Mouse (Mus musculus) brain, embryonic 14.5 days (tissue): Measurements from ENCODE around the gene Bcas3.

Experiments
- CTCF ChIP-seq: fragments of 200-500 bp; IDR thresholded peaks from 2 replicates; pipeline ENCODE4 v1.5.1; 2012; ENCODE audit warnings: inconsistent platforms, mild to moderate bottlenecking, moderate library complexity, borderline replicate concordance; ENCODE audit not compliant: insufficient read depth, insufficient read length; ENCODE audit errors: extremely low read depth
- POLR2A ChIP-seq: fragments of 200-500 bp; IDR thresholded peaks from 2 replicates; pipeline ENCODE4 v1.6.1; 2012; ENCODE audit warnings: mild to moderate bottlenecking, inconsistent platforms, borderline replicate concordance; ENCODE audit not compliant: poor library complexity, insufficient read depth, insufficient read length, severe bottlenecking; ENCODE audit errors: extremely low read depth

DNA sequence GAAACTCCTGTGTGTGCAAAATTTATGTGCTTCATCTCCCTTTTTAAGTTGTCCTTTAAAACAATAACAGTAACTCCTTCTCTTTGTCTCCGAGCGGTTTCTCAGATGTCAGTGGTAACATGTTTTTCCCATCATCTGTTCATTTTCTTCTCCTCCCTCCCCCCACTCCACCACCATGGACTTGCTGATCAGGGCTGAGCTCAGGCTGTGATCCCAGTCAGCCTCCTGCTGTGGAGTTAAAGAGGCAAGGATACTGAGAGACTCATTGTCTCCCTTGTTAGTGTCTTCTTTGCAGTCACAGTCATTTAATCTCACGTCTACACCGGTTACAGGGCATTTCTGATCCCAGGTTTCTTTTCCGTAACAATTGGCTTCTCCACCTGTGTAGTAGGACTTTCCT is 174.3 kb downstream of the Bcas3 start:
- TF ChIP-seq CTCF (no peak), POLR2A (no peak)
